ENCODE assay signal across 8 mouse cellular contexts in genomic region chr4:155297057-155297456, GRCm38 (mm10). TPM values are rescaled to one million over a fixed set of nuclear protein-coding genes. Genes with fewer than 3 reads are reported as not detected.
A peak's percentile ranks its signal among the peaks of the same experiment; 100 is the strongest.
DNase-seq lines count a peak whose midpoint lies in the region; ATAC-seq and TF ChIP-seq lines count a peak whose summit lies in the region.

No protein-coding gene starts in this region.

- no peaks in the 10 kb centered on the region for H3K9me3 ChIP-seq in kidney, embryonic 15.5 days (replicated peaks)
- no peaks in the 10 kb centered on the region for H3K9me3 ChIP-seq in E14TG2a.4 (ENCODE audit: low read length)
- no peaks in the 10 kb centered on the region for H3K9me3 ChIP-seq in embryonic facial prominence, embryonic 11.5 days (replicated peaks; ENCODE audit: control insufficient read depth, low read length)

- no peak for ATAC-seq in kidney, embryonic 15.5 days (replicated peaks; ENCODE audit: low FRiP score)
- no peak for ATAC-seq in embryonic facial prominence, embryonic 11.5 days (replicated peaks; ENCODE audit: insufficient number of reproducible peaks, low FRiP score, low TSS enrichment, low read depth)
- ATAC-seq in erythroblast, adult 5-6 weeks (replicated peaks; ENCODE audit: low FRiP score, poor library complexity, severe bottlenecking), result no peak

- H3K4me1 ChIP-seq in kidney, embryonic 15.5 days, result 0 out of 2 replicates have a peak, but pooled peaks cover 2% of the 10 kb centered on the region
- peaks cover 65% of the 10 kb centered on the region for H3K4me1 ChIP-seq in E14TG2a.4 (replicated peaks; ENCODE audit: low read depth, low read length)
- H3K4me1 ChIP-seq in embryonic facial prominence, embryonic 11.5 days (ENCODE audit: control insufficient read depth, insufficient read depth, low read length), result no peaks in the 10 kb centered on the region

- H3K27ac ChIP-seq in kidney, embryonic 15.5 days, result no peak overlapping the region
- no peak overlapping the region for H3K27ac ChIP-seq in embryonic facial prominence, embryonic 11.5 days (replicated peaks; ENCODE audit: low read depth, low read length)

- H3K36me3 ChIP-seq in kidney, embryonic 15.5 days, result no peaks in the 10 kb centered on the region
- H3K36me3 ChIP-seq in E14TG2a.4 (ENCODE audit: insufficient read depth, low read length), result peaks cover 11% of the 10 kb centered on the region; the same call in 1 of the 2 replicates
- no peaks in the 10 kb centered on the region for H3K36me3 ChIP-seq in embryonic facial prominence, embryonic 11.5 days (replicated peaks; ENCODE audit: control insufficient read depth, insufficient read depth, low read depth, low read length)

- 49% methylated on average over 2 of the region's 2 CpGs for WGBS in kidney, embryonic 15.5 days
- 44% methylated on average over 2 of the region's 2 CpGs for WGBS in embryonic facial prominence, embryonic 11.5 days

- no peak overlapping the region for H3K4me3 ChIP-seq in kidney, embryonic 15.5 days (replicated peaks)
- H3K4me3 ChIP-seq in E14TG2a.4 (replicated peaks; ENCODE audit: low read length), result no peak overlapping the region
- H3K4me3 ChIP-seq in embryonic facial prominence, embryonic 11.5 days (ENCODE audit: low read depth, low read length), result no peak overlapping the region

- H3K9ac ChIP-seq in kidney, embryonic 15.5 days, result no peak overlapping the region
- H3K9ac ChIP-seq in embryonic facial prominence, embryonic 11.5 days (replicated peaks; ENCODE audit: low read length), result no peak overlapping the region

- no peaks in the 10 kb centered on the region for H3K27me3 ChIP-seq in kidney, embryonic 15.5 days
- H3K27me3 ChIP-seq in E14TG2a.4 (ENCODE audit: insufficient read depth, low read length), result no peaks in the 10 kb centered on the region
- no peaks in the 10 kb centered on the region for H3K27me3 ChIP-seq in embryonic facial prominence, embryonic 11.5 days (ENCODE audit: control insufficient read depth, insufficient read depth, low read length)

- peak; percentile 88 for TF ChIP-seq CTCF in E14TG2a.4 (conservative IDR thresholded peaks at IDR 0.05; ENCODE audit: low read length)

- peak; percentile 35 for DNase-seq in kidney, adult 18-20 months
- DNase-seq in 416B (ENCODE audit: low read depth) (peak; percentile 60), adipocyte (ENCODE audit: low spot score) (no peak)
- peak; percentile 65 for DNase-seq in embryonic facial prominence, embryonic 11.5 days (ENCODE audit: low spot score)
- DNase-seq in frontal cortex, postnatal 14 days (ENCODE audit: low spot score in 2 of 2), result no peak

- H3K4me2 ChIP-seq in kidney, embryonic 15.5 days, result no peak overlapping the region
- H3K4me2 ChIP-seq in embryonic facial prominence, embryonic 11.5 days (ENCODE audit: low read depth, low read length), result no peak overlapping the region

RNA-seq across cellular contexts. Expression of gene Faap20, which starts 47.5 kb away (rescaled TPM):
- polyA plus RNA-seq in kidney, embryonic 15.5 days (2015; fragmentation: Nextera tagmentation; extraction: Ambion mirVana), result 66.2 and 68.8 TPM in 2 replicates
- polyA plus RNA-seq in embryonic facial prominence, embryonic 11.5 days (2014; fragmentation: Nextera tagmentation; extraction: Ambion mirVana), result 87.8 and 93.4 TPM in 2 replicates
- 5.4 and 8.1 TPM in 2 replicates for total RNA-seq in erythroblast, adult 5-6 weeks (2015; ENCODE audit: low replicate concordance)
- total RNA-seq in erythroblast, adult 5-6 weeks (2017; ENCODE audit: low replicate concordance), result 2.9 and 3.5 TPM in 2 replicates

Comparison
In these comparisons a context has a peak if more than half of its experiments do, and no peak if none do; other contexts are left out.
1. DNase-seq: peak in kidney, adult 18-20 months (single experiment), 416B (single experiment) and embryonic facial prominence, embryonic 11.5 days (single experiment); none in adipocyte (single experiment) and frontal cortex, postnatal 14 days (0 of 2).